Mouse (Mus musculus): ENCODE results near the gene Camta1.

Camta1 gene

DNA sequence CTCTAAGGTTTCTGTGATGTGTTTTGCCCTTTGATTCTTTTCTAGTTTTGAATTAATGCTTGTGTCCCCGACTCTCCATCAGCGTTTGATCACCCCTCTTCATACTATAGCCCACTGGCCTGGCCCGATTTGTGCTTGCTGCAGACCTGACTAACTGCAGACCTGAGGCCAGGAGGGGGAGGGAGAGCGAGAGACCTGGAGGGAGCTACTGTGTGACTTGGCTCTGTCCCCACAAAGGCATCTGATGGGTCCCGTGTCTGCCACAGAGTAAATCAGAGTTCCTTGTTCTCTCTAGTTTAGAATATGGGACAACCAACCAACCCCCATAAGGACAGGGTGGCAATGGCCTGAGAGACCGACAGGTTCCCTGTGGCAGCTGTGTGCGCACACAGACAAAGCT is 522.7 kb downstream of the Camta1 start:
- in situ Hi-C loops (cut with MboI, MseI), result no loop called here

DNA sequence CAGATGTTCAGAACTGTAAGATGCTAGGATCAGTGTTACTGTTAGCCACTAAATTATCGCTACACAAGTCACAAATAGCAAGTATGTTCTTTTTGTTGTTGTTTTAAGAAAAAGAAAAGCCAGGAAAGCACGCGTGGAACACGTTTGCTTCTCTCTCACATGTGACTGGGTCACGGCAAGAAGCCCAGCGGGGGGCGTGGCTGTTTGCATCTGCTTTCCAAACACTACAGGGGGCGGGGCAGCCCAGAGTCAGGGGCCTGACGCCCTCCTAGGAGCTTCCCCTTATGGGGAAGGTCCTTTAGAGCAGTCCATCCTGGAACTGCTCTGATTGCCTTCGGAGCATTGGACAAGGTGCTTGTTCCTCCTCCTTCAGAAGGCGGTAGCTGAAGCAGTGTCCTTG is 524.1 kb downstream of the Camta1 start:
- in situ Hi-C loops (cut with MboI, MseI), result no loop called here

DNA sequence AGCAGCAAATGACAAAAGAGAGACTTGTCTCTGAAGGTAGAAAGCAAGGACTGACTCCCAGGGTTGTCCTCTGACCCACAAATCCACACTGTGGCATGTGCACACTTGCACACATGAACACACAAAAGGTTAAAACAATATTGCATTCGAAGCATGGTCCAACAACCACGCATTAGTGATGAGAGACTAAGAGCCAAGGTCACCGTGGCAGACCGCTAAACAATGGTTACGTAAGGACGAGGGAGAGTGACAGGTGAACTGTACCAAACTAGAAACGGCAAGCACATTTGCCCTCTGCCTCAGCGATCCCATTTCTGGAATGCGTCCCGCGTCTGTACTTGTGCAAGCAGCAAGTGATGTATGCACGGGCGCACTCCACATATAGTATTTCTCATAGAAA is 525.3 kb downstream of the Camta1 start:
- in situ Hi-C loops (cut with MboI, MseI), result no loop called here

DNA sequence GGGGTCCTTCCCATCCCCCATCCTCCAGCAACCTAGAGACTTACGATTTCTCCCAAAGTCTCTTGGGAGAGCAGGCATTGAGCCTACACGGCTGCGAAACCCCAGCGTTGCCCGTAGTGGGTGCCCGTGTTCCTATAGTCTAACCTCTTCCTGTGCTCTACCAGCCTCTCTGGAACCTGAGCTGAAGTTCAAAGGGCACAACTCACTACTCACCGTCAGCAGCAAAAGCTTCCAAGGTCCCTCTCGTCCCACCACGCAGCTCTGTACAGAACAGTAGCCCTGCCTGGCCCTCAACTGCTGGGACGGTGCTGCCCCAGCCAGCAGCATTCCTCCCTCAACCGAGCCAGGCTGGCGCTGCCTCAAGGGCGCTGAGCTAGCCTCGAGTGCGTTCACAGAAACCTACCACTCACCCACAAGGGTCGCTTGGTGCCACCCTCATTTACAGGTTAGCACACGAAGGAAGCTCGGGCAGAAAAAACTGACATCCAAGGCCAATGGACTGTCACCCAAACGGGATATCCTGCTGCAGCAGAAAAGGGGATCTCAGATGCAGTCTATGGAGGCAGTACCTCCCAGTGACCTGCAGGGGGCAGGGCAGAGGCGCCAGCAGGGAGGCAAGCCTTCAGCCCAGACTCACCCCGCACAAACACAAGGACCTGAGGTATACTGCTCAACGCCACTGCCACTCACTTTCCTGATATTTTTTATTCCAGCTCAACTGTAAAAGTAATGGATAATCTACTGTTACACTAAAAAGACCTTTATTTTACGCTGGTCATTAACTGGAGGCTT is 526.5 kb downstream of the Camta1 start:
- in situ Hi-C loops (cut with MboI, MseI), result no loop called here

DNA sequence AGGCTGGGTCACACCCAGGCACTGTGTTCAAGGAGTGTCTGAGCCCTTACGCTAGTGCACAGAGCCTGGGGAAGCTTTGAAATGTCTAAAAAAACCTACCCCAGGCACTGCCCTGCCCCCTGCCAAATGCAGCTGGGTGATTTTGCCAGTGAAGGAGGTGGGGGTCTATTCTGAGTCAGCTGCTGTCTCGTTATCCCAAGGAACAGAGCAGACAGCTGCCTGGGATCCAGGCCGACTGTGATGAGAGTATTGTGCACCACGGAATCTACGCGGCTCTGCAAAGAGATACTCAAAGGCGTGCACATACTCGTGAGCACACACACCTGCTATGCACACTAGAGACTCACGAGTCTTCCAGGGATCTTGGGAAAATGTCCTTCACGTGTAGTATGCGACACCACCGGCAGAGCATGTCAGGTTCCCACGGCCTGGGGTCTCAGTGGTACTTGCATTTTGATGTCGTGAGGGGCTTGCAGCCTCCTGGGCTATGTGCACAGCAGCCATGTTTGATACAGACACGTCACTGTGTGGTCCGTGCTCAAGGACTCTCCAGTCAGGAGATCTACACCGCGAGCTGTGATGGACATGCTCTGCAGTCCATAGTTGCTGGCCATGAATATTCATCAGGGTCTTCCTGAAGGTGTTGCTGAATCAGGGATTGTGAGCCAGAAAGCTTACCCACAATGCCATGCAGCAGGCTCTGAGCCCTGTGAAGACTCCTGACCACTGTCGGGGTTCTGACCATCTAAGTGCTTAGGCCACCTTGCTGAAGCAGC is 529.4 kb downstream of the Camta1 start:
- in situ Hi-C loops (cut with MboI, MseI), result no loop called here

DNA sequence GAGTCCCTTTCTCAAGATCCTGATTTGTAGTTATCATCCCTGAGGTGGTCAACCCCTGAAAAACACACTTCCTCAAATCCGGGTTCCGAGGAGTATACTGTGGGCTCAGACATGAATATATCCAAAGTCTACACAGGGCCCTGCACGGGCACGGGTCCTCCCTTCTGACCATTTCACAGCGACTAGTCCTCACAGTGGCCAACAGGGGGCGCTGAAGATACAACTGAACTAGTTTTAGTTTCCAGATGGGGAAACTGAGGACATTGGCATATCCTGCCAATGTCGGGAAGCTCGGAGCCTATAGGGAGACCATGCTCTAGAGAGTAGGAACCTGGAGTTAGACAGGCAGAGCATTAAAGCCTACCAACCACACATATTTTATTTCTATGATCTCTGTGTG is 530.7 kb downstream of the Camta1 start:
- in situ Hi-C loops (cut with MboI, MseI), result no loop called here

DNA sequence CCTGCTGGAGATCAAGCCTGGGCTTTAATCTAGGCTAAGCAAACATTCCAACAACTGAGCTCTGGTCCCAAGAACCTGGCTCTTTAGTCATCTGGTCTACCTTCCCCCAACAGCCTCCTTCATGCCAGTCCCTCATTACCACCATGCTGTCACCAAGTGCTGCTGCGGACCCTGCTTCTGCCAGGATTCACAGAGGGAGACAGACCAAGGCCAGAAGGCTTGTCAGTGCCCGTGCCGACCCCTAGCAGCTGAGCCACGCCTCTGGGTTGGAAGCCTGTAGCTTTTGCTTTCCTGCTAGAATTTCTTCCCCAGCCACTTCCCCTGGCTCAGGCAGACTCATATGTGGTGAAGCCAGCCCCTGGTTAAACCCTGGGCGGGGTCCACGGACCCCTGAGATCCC is 533.6 kb downstream of the Camta1 start:
- in situ Hi-C loops (cut with MboI, MseI), result no loop called here

DNA sequence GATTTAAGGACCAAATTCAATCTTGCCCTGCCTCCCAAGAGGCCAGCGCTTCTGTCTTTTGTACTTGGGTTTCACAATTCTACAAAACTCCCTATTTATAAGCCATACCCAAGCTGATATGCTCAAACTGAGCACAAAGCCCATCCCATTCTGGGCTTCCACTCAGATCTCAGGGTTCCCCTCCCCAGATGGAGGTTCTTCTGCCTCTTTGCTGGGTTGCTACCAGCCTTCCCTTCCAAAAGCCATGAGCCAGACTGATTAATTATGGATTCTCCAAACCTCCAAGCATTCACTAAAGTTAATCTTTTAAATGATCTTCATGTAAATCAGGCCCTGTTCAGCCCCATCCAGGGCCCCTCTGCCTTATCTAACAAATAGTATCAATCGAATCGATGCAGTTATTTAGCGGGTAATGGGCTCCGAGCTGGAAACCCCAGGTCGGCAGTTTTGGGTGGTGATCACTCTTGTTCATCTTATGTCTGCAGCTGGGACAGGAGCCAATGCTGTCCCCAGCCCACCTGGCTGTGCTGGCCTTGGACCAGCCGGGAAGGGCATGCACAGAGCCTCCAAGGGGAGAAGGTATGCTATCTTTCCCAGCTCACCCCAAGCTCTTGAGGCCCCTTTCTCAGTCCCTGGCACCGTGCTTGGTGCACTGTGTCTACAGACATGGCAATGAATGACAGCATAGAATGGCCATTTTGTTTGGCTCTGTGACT is 534.5 kb downstream of the Camta1 start:
- in situ Hi-C loops (cut with MboI, MseI), result no loop called here

DNA sequence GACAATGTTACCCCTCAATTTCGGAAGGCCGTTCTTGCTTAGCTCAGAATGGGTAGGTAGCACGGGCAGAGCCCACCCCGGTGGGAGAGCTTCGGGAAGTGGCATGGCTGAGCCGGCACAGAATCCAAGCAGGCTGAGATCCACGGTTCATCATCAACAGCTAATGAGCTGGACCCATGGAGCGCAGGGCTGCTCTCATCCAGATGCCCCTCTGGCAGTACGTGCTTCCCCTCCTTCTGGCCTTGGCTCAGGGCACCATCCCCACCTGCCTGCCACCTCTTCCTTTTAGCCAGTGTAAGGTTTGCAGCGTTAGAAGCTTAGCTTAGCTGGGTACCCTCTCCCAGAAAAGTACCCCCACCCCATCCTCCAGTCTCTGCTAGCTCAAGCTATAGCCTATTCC is 545.2 kb downstream of the Camta1 start:
- in situ Hi-C loops (cut with MboI, MseI), result loop anchor here in 1 of 2 experiments (10.0 kb wide), 1 partner anchor 588 kb away; no protein-coding TSS in a partner anchor

DNA sequence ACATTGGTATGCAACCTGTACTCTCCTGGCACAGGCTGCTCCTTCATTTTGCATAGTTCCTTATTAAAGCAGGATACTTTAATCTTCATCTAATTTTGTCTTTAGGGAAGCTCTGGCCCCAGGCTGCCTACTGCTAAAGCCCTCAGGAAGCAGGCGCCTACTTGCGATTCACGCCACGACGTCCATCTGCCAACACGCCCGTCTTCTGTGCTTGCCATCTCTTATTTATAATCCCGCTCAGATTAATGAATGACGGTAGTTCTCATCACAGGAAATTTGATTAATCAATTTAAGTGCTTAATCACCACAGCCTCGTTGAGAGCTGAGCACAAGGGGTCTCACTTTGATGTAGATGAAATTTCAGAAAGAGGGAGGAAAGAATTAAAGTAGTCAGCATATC is 546.0 kb downstream of the Camta1 start:
- in situ Hi-C loops (cut with MboI, MseI), result loop anchor here in 1 of 2 experiments (10.0 kb wide), 1 partner anchor 589 kb away; no protein-coding TSS in a partner anchor

DNA sequence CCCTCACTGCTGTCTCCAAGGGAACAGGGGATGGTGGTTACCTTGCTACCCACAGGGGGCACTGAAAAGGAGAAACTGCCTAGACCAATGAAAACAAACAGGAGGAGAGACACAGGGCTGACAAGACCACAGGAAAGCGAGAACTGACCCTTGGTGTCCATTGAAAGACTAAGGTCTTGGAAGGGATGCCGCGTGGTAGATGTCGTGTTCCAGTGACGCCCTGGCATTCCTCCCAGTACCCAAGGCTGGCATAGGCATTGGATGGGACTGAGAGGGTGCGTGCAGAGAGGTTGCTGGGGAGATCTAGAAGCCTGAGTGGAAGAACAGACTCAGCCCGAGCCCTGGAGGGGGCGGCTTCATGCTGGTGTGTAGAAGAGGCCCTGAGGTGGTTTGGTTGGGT is 550.9 kb downstream of the Camta1 start:
- in situ Hi-C loops (cut with MboI, MseI), result loop anchor here (5.0 to 10.0 kb wide), 2 partner anchors 52 to 594 kb away; no protein-coding TSS in a partner anchor

DNA sequence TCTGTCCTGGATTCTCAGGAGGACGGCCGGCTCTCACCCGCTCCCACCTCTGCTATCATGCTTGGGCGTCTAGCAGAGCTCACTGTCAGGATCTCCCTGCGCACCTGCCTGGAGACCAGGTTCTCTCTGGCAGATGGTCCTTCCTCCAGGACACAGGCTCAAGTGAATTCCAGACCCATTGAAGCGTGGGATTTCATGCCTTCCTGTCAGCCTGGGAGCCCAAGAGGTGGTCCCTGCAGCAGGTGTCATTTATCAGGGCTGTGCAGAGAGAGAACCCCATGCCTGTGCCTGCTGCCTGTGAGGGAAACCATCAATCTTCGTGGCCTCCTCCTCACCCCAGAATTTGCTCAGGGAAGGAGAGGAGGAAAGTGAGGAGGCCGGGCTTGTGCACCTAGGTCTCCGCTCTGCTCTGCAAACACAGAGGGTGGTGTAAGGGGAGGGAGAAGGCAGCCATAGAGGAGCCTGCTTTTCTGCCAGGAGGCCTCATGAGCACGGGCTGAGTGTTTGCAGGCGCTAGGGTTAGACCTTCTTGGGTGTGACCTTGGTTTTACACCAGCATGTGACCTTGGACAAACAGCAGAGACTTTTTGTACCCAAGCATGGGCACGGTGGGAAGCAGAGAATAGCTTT is 551.5 kb downstream of the Camta1 start:
- in situ Hi-C loops (cut with MboI, MseI), result loop anchor here (5.0 to 10.0 kb wide), 2 partner anchors 52 to 595 kb away; no protein-coding TSS in a partner anchor

DNA sequence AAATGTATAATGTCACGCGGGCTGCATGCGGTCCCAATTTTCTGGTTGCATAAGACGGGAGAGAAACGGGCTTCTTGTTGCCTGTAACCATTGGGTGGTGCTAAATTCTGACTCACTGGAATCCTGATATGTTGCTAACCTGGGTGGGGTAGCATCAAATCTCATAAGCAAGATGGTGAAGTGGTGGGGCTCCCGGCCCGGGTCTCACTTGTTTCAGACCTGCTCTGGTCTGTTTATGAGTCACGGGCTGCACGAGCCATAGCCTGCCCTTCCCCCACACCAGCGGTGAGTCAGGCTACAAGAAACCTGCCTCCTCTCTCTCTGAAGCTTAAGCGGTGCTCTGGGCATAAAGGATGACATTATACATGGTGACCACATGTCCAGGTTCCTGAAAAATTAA is 554.8 kb downstream of the Camta1 start:
- in situ Hi-C loops (cut with MboI, MseI), result no loop called here

DNA sequence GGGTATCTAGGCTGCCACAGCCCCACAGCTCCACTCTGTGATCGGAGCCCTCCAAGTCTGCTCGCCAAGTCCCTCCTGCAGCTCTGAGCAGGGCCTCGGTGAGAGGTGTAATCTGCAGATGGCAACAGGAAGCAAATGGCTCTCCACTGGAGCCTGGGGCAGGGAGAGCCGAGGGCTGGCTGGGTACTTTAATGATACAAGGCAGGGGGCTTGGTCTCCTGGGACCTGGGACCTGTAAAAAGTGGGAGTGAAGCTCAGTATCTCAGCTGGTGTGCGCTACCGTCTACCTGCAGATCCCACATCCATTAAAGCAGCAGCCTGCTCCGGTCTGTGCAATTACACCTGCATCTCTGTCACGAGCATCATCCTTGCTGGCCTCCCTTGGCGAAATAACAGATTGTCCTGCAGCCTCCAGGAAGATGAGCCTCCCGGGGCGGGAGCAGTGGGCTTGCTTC is 555.3 kb downstream of the Camta1 start:
- in situ Hi-C loops (cut with MboI, MseI), result no loop called here

DNA sequence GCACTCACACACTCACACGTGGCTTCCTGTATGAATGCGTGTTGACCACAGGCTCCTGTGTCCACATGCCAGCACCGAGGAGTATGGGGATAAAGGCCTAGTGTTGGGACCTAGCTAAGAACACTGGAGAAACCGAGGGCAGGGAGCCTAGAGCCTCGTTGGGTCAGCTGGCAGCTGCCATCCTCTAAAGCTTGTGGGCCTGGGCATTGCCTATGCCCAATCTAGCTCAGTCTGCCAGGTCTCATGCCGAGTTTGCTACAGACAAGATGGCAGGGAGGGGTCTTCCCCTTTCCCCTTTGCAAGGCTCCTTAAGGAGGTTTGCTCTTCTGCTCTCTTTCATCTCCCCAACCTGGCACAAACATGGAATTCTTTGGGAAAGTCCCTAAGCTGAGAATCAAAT is 555.9 kb downstream of the Camta1 start:
- in situ Hi-C loops (cut with MboI, MseI), result no loop called here

DNA sequence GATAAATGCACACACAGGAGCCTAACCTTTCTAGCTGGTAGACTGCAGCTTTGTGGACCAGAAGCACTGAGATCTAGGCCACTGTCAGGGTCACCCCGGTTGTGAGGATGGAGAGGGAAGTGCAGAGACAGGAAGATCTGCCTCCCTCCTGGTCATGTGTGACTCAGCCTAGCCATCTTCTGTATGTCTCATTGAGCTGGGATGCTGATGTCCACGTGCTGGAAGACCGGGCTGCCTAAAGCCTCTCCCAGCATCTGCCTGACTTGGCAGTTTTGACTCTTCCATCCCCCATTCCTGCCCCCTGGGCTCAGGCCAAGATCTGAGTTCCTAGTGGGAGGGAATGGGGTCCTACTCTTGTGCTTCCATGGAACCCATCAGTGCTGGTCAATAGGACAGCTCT is 557.7 kb downstream of the Camta1 start:
- in situ Hi-C loops (cut with MboI, MseI), result loop anchor here in 1 of 2 experiments (5.0 kb wide), 1 partner anchor 103 kb away; no protein-coding TSS in a partner anchor

DNA sequence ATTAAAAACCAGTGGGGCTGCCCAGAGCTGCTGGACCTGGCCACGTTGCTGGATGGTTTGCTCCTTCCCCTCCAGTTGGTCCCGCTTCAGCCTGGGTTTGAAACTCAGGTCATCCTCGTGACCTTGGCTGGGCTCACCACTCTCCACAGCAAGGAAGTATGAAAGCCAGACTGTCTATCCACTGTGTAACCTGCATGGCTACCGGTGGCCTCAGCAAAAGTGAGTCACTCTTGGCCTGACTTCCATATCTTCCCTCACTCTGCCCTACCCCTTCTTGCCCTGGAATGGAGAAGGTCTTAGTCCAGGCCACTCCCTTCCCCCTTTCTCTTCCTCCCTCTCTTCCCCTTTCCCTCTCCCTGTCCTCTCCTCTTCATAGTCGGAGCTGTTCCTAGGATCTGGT is 558.2 kb downstream of the Camta1 start:
- in situ Hi-C loops (cut with MboI, MseI), result loop anchor here in 1 of 2 experiments (5.0 kb wide), 1 partner anchor 104 kb away; no protein-coding TSS in a partner anchor

DNA sequence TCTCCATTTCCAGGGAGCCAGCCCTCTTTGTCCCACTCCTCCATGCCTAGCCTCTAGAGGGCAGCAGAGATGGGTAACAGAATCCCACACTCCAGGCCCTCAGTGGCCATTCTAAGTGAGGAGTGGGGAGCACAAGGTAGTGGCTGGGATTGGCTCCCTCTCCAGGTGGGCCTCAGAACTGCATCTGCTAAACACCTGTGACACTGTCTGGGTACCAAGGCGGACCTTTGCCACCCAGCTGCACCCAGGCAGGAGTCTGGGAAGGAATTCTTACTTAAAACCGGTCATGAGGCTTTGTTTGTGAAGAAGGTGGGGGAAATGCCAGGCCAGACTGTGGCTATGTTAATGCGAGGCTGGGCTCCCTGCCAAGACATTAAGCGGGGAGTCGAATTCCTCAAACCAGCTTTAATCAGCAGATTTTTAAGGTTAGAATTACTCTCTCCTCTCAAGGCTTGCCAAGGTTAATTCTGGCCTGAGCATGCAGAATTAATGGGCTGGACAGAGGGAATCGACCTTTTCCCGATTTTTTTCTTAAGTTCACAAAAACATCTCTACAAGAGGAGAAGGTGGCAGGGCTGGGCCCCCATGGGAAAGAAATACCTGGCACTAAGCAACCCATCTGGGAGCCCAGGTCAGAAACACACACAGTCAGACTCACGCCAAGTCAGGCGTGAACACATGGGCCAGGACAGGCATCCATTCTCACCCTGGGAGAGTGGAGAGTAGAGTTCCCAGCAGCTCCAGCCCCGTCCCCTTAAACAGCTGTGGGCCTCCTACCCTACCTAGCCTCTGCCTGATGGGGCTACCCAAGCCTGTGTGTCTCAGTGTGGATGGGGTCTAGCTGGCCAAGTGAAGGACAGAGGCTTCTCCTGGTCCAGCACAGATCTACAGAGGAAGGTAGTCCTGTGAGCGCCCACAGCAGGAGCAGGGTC is 559.2 kb downstream of the Camta1 start:
- in situ Hi-C loops (cut with MboI, MseI), result loop anchor here in 1 of 2 experiments (5.0 kb wide), 1 partner anchor 105 kb away; no protein-coding TSS in a partner anchor

DNA sequence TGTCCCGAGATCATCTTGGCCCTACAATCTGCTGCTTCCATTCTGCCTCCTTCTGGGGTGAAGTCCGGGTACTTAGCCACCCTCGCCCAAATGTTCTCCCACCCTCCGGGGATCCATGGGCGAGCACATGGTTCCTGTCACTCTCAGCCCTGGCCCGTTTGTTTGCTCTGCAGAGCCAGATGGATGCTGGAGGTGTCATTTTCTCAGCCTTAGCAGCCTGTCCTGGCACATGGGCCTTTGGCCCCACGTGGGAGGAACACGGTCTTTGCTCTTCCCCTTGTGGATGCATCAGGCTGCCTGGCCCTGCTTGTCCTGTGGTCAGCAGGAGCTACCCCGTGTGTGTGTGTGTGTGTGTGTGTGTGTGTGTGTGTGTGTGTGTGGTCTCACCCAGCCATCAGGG is 560.3 kb downstream of the Camta1 start:
- in situ Hi-C loops (cut with MboI, MseI), result loop anchor here in 1 of 2 experiments (5.0 kb wide), 1 partner anchor 106 kb away; no protein-coding TSS in a partner anchor

DNA sequence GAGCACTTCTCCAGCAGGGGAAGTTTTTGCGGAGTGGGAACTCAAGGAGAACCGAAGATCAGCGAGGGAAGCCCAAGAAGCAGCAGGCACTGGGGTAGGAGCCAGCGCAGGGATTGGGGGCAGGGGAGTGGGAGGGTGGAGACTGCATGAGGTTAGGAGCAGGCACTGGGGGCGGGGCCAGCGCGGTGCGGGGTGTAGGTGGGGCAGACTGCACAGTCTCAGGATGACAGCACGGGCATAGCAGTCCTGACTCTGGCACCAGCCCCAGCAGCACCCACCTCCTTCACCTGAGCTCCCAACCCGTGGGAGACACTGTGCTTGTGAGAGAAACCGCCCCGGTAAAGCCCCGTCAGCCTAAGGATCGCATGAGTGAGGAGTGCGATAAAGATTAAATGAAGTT is 561.0 kb downstream of the Camta1 start:
- in situ Hi-C loops (cut with MboI, MseI), result loop anchor here in 1 of 2 experiments (5.0 kb wide), 1 partner anchor 107 kb away; no protein-coding TSS in a partner anchor

Data from T-helper 17 cell (primary cell).